Mouse (Mus musculus) limb, embryonic 10.5 days (tissue): ENCODE data around the gene Tead1. TPM values are rescaled to one million over a fixed set of nuclear protein-coding genes. Genes with fewer than 3 reads are reported as not detected.

Experiments
- DNase-seq: peaks from one replicate; pipeline ENCODE4 v3.0.0-alpha.2; 2017; ENCODE audit warnings: low spot score
- H3K27ac ChIP-seq: fragments of 300-500 bp; sonication (generic); 2 replicates; pipeline ENCODE4 v1.5.1; 2016; ENCODE audit warnings: mild to moderate bottlenecking
- H3K27me3 ChIP-seq: fragments of 300-500 bp; sonication (generic); 2 replicates; pipeline ENCODE4 v1.6.1; 2016; ENCODE audit warnings: low read depth, mild to moderate bottlenecking; ENCODE audit not compliant: poor library complexity, severe bottlenecking
- H3K36me3 ChIP-seq: fragments of 300-500 bp; sonication (generic); 2 replicates; pipeline ENCODE4 v1.6.1; 2016; ENCODE audit warnings: mild to moderate bottlenecking, moderate library complexity
- H3K4me1 ChIP-seq: fragments of 300-500 bp; sonication (generic); 2 replicates; pipeline ENCODE4 v1.6.1; 2016
- H3K4me3 ChIP-seq: fragments of 300-500 bp; sonication (generic); 2 replicates; pipeline ENCODE4 v1.5.1; 2016; ENCODE audit warnings: mild to moderate bottlenecking, moderate library complexity
- H3K9me3 ChIP-seq: fragments of 300-500 bp; sonication (generic); replicated peaks from 2 replicates; pipeline ENCODE4 v1.6.1; 2016; ENCODE audit warnings: mild to moderate bottlenecking
- WGBS: fragments of 180-500 bp; shearing (Covaris S2); methylation state at CpG from one replicate; pipeline ENCODE4 v1.1.7; 2016; 5-methylcytosine and 5-hydroxymethylcytosine counted together
- polyA plus RNA-seq: library from polyadenylated mRNA; unstranded; fragments of >200 nt; fragmentation: Nextera tagmentation; extraction: Ambion mirVana; gene quantifications from 2 replicates; pipeline ENCODE4 v1.2.1, GENCODE M21; 2016

Gene Tead1
- polyA plus RNA-seq, 1 experiment from 2014 or later = 17.3 TPM

- Histone ChIP-seq H3K36me3 (no peaks in the 10 kb centered on the region), H3K4me3 (no peak overlapping the region), H3K27me3 (no peaks in the 10 kb centered on the region), H3K4me1 (peaks cover 80% of the 10 kb centered on the region), H3K27ac (no peak overlapping the region), H3K9me3 (no peaks in the 10 kb centered on the region)
- WGBS = 93% methylated on average over 6 of the region's 6 CpGs
- no peak for DNase-seq
These were observed 113.6 kb downstream of the Tead1 start for GRCm38 (mm10) chr7:112792679-112793078.

GRCm38 (mm10) chr7:112793903-112794302 lies 114.8 kb downstream of the Tead1 start:
- peak overlapping the region; percentile 53 for H3K27ac ChIP-seq
- no peak for DNase-seq
- no peaks in the 10 kb centered on the region for H3K9me3 ChIP-seq
- peaks cover 80% of the 10 kb centered on the region for H3K4me1 ChIP-seq
- H3K27me3 ChIP-seq = no peaks in the 10 kb centered on the region
- no peak overlapping the region for H3K4me3 ChIP-seq
- WGBS = 38% methylated on average over 7 of the region's 7 CpGs
- H3K36me3 ChIP-seq = no peaks in the 10 kb centered on the region

GRCm38 (mm10) chr7:112794481-112794880 lies 115.4 kb downstream of the Tead1 start:
- Histone ChIP-seq H3K4me1 (peaks cover 80% of the 10 kb centered on the region), H3K27me3 (no peaks in the 10 kb centered on the region), H3K4me3 (no peak overlapping the region), H3K36me3 (no peaks in the 10 kb centered on the region), H3K27ac (peak overlapping the region; percentile 53), H3K9me3 (no peaks in the 10 kb centered on the region)
- DNase-seq = no peak
- 2% methylated on average over 2 of the region's 2 CpGs for WGBS

- DNase-seq = no peak
- H3K27me3 ChIP-seq = no peaks in the 10 kb centered on the region
- no peaks in the 10 kb centered on the region for H3K9me3 ChIP-seq
- no peaks in the 10 kb centered on the region for H3K36me3 ChIP-seq
- H3K4me3 ChIP-seq = no peak overlapping the region
- peaks cover 92% of the 10 kb centered on the region for H3K4me1 ChIP-seq
- H3K27ac ChIP-seq = peak overlapping the region; percentile 72
- 87% methylated on average over 8 of the region's 8 CpGs for WGBS
These were observed 118.6 kb downstream of the Tead1 start for GRCm38 (mm10) chr7:112797526-112798321.

GRCm38 (mm10) chr7:112801706-112802105 lies 122.6 kb downstream of the Tead1 start:
- Histone ChIP-seq H3K4me3 (no peak overlapping the region), H3K9me3 (no peaks in the 10 kb centered on the region), H3K4me1 (peaks cover 78% of the 10 kb centered on the region), H3K36me3 (no peaks in the 10 kb centered on the region), H3K27ac (peak overlapping the region; percentile 48; the same call in 1 of the 2 replicates), H3K27me3 (no peaks in the 10 kb centered on the region)
- WGBS = 62% methylated on average over 8 of the region's 8 CpGs
- no peak for DNase-seq

GRCm38 (mm10) chr7:112806718-112807400 lies 127.7 kb downstream of the Tead1 start:
- peak overlapping the region; percentile 43 for H3K4me3 ChIP-seq
- no peak for DNase-seq
- H3K4me1 ChIP-seq = peaks cover 66% of the 10 kb centered on the region
- H3K36me3 ChIP-seq = no peaks in the 10 kb centered on the region
- no peaks in the 10 kb centered on the region for H3K27me3 ChIP-seq
- no peaks in the 10 kb centered on the region for H3K9me3 ChIP-seq
- H3K27ac ChIP-seq = peak overlapping the region; percentile 90
- WGBS = 33% methylated on average over 2 of the region's 2 CpGs

- H3K9me3 ChIP-seq = no peaks in the 10 kb centered on the region
- WGBS = under 1% methylated on average over 6 of the region's 6 CpGs
- H3K27ac ChIP-seq = peak overlapping the region; percentile 90
These were observed 128.3 kb downstream of the Tead1 start for GRCm38 (mm10) chr7:112807401-112807751.

GRCm38 (mm10) chr7:112810752-112811151 lies 131.6 kb downstream of the Tead1 start:
- whole genome bisulfite sequencing = 38% methylated on average over 7 of the region's 7 CpGs
- Histone ChIP-seq H3K4me1 (peaks cover 69% of the 10 kb centered on the region), H3K27me3 (no peaks in the 10 kb centered on the region), H3K27ac (0 out of 2 replicates have a peak overlapping the region, but pooled peaks have one; percentile 7), H3K9me3 (no peaks in the 10 kb centered on the region), H3K36me3 (0 out of 2 replicates have a peak, but pooled peaks cover 5% of the 10 kb centered on the region), H3K4me3 (no peak overlapping the region)
- no peak for DNase-seq

More at GRCm38 (mm10) chr7:112807401-112807751, 128.3 kb downstream of the Tead1 start:
- Histone ChIP-seq H3K27me3 (no peaks in the 10 kb centered on the region), H3K36me3 (no peaks in the 10 kb centered on the region), H3K4me3 (peak overlapping the region; percentile 43), H3K4me1 (peaks cover 64% of the 10 kb centered on the region)
- peak; percentile 68 for DNase-seq

GRCm38 (mm10) chr7:112812037-112812775 lies 133.1 kb downstream of the Tead1 start:
- H3K4me1 ChIP-seq = peaks cover 55% of the 10 kb centered on the region
- WGBS = 86% methylated on average over 10 of the region's 10 CpGs

GRCm38 (mm10) chr7:112813163-112813562 lies 134.0 kb downstream of the Tead1 start:
- no peak overlapping the region for H3K4me3 ChIP-seq
- no peaks in the 10 kb centered on the region for H3K9me3 ChIP-seq
- 0 out of 2 replicates have a peak, but pooled peaks cover 5% of the 10 kb centered on the region for H3K36me3 ChIP-seq
- H3K27me3 ChIP-seq = no peaks in the 10 kb centered on the region
- H3K4me1 ChIP-seq = peaks cover 53% of the 10 kb centered on the region
- DNase-seq = no peak
- 91% methylated on average over 7 of the region's 7 CpGs for WGBS
- H3K27ac ChIP-seq = no peak overlapping the region

More at GRCm38 (mm10) chr7:112812037-112812775, 133.1 kb downstream of the Tead1 start:
- no peak overlapping the region for H3K4me3 ChIP-seq
- H3K27me3 ChIP-seq = no peaks in the 10 kb centered on the region
- no peaks in the 10 kb centered on the region for H3K9me3 ChIP-seq
- no peak for DNase-seq
- 0 out of 2 replicates have a peak, but pooled peaks cover 5% of the 10 kb centered on the region for H3K36me3 ChIP-seq
- no peak overlapping the region for H3K27ac ChIP-seq

GRCm38 (mm10) chr7:112813731-112814306 lies 134.7 kb downstream of the Tead1 start:
- no peak overlapping the region for H3K4me3 ChIP-seq
- H3K36me3 ChIP-seq = 0 out of 2 replicates have a peak, but pooled peaks cover 5% of the 10 kb centered on the region
- no peak overlapping the region for H3K27ac ChIP-seq
- WGBS = 84% methylated on average over 8 of the region's 8 CpGs
- peaks cover 49% of the 10 kb centered on the region for H3K4me1 ChIP-seq
- no peak for DNase-seq
- no peaks in the 10 kb centered on the region for H3K9me3 ChIP-seq
- no peaks in the 10 kb centered on the region for H3K27me3 ChIP-seq

GRCm38 (mm10) chr7:112816016-112816415 lies 136.9 kb downstream of the Tead1 start:
- Histone ChIP-seq H3K4me3 (no peak overlapping the region), H3K36me3 (0 out of 2 replicates have a peak, but pooled peaks cover 5% of the 10 kb centered on the region), H3K27me3 (no peaks in the 10 kb centered on the region), H3K27ac (no peak overlapping the region), H3K4me1 (peaks cover 54% of the 10 kb centered on the region), H3K9me3 (no peaks in the 10 kb centered on the region)
- DNase-seq = no peak
- 78% methylated on average over 5 of the region's 5 CpGs for WGBS
